In the genomic region with DNA sequence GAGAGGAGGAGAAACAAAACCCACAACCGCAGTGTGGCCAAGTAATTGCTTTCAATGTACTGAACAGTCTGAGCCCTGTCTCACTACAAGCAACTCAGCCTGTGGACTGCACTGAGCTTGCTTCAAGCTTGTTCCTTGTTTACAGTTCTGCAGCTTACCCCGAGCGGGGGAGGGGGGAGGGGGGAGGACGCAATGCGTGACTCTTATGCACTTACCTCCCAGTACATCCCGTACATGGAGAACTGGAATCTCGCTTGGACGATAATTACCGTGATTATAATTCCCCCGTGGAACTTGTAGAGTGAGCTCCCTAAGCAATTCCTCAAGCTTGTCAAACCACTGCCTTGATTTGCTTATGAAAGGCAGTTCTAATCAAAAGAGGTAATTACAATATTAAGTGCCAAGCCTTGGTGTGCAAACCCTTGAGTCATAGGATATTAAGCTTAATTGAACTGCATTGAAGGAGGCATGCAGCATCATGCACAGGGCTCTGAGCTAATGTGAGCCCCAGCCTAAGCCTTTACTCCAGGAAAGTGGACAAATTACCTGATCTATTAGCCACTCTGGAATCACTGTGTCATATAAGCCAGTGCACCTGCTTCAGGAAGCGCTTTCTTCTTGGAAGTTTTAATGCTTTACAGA, we compare ENCODE assay signal across 10 mouse cellular contexts.
DNase-seq lines count a peak whose midpoint lies in the region; ATAC-seq lines count a peak whose summit lies in the region.
"Had no signal": no experiment of that assay in that cellular context is flagged by ENCODE, and none has a peak within 500 bp of the region (broad histone marks: within the 10 kb centered on the region; RNA-seq: fewer than 3 reads in every experiment).

No protein-coding gene starts in this region.

- WGBS in forebrain, embryonic 13.5 days = 21% methylated on average over 11 of the region's 11 CpGs

- peak; percentile 24 to 35 for DNase-seq in layer of hippocampus, postnatal 10 days (ENCODE audit: low spot score in 2 of 2)
- DNase-seq in layer of hippocampus, adult 9-10 months (ENCODE audit: low spot score) = no peak
- DNase-seq in left cerebral cortex, adult 8-10 months (ENCODE audit: low spot score in 2 of 2) = peak; percentile 4 to 6
- peak; percentile 44 to 47 for DNase-seq in right cerebral cortex, postnatal 10 days (ENCODE audit: low spot score in 2 of 2)
- DNase-seq in lung, postnatal 36 days = no peak
- no peak for DNase-seq in cerebellum, adult 9-11 months
- no peak for DNase-seq in adrenal gland, postnatal 36 days

- H3K27ac ChIP-seq in forebrain, embryonic 13.5 days = peak overlapping the region; percentile 75

- H3K4me3 ChIP-seq in forebrain, embryonic 13.5 days = peak overlapping the region; percentile 21
- H3K4me3 ChIP-seq: erythroblast, embryonic 14.5 days; limb, embryonic 13.5 days had no signal

- peak overlapping the region; percentile 22; the same call in 1 of the 2 replicates for H3K9ac ChIP-seq in forebrain, embryonic 13.5 days
- H3K9ac ChIP-seq: limb, embryonic 13.5 days had no signal

- H3K4me2 ChIP-seq in forebrain, embryonic 13.5 days = peak overlapping the region; percentile 50
- H3K4me2 ChIP-seq: limb, embryonic 13.5 days had no signal

- peaks cover 23% of the 10 kb centered on the region for H3K4me1 ChIP-seq in forebrain, embryonic 13.5 days

- ATAC-seq in forebrain, embryonic 13.5 days = peak; percentile 96

- no peaks in the 10 kb centered on the region for H3K36me3 ChIP-seq in forebrain, embryonic 13.5 days (ENCODE audit: poor library complexity, severe bottlenecking)
- H3K36me3 ChIP-seq: limb, embryonic 13.5 days had no signal

- no peaks in the 10 kb centered on the region for H3K27me3 ChIP-seq in forebrain, embryonic 13.5 days
- H3K27me3 ChIP-seq: limb, embryonic 13.5 days had no signal

- H3K9me3 ChIP-seq in forebrain, embryonic 13.5 days (replicated peaks) = no peaks in the 10 kb centered on the region
- H3K9me3 ChIP-seq: limb, embryonic 13.5 days had no signal

Comparison
In these comparisons a context has a peak if more than half of its experiments do, and no peak if none do; other contexts are left out.
1. DNase-seq: peak in layer of hippocampus, postnatal 10 days (2 of 2), left cerebral cortex, adult 8-10 months (2 of 2) and right cerebral cortex, postnatal 10 days (2 of 2); none in layer of hippocampus, adult 9-10 months (single experiment), lung, postnatal 36 days (single experiment), cerebellum, adult 9-11 months (single experiment) and adrenal gland, postnatal 36 days (0 of 2).